Mouse (Mus musculus): ENCODE measurements around the gene Camkmt.

Camkmt gene

GRCm38 (mm10) chr17:85461577-85461976, 371.2 kb downstream of the Camkmt start:
- no peak for DNase-seq (ENCODE audit: low spot score in 2 of 2)

GRCm38 (mm10) chr17:85463497-85464392, 373.4 kb downstream of the Camkmt start:
- DNase-seq (ENCODE audit: low spot score in 2 of 2) = no peak

DNA sequence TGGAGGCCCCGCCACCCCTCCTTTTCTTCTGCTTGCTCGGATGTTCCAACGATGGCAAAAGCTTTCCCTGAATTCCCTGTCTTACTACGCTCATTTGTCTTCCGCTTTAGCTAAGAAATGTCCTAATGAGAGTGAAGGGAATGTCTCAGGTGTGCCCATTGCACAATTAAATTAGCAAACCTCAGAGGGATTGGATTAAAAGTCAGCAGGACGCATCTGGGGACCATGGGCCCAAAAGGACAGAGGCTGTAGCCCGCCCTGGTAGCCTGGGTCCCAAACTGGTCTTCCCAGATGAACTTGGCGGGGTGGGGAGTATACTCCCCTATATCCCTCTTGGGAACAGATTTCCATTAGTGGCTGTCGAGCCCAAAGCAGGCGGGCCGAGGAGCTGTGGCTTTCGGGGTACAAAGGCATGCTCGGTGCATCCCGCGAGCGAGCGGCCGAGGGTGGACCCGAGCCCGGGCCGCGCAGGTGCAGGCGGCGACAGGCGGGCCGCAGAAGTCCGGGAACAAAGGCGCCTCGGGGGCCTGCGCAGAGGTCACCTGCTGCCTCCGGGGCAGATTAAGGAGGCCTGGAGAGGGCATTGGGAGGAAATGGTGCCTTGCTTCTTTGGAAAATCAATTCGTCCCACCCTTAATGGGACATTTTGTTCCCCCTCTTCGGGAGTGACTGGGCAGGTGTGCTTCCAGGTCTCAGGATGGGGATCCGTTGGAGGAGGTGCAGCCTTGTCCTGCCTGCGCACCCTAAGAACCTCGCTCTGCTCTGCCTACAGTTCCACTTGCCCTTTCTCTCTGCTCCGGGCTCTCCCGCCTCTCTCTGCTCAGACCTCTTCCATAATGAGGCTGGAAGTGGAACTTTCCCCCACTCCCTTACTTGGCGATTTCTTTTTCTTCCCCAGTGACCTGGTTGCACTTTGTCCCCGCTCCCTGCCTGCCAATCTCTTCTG, 374.4 kb downstream of the Camkmt start:
- no peak for DNase-seq (ENCODE audit: low spot score in 2 of 2)

DNA sequence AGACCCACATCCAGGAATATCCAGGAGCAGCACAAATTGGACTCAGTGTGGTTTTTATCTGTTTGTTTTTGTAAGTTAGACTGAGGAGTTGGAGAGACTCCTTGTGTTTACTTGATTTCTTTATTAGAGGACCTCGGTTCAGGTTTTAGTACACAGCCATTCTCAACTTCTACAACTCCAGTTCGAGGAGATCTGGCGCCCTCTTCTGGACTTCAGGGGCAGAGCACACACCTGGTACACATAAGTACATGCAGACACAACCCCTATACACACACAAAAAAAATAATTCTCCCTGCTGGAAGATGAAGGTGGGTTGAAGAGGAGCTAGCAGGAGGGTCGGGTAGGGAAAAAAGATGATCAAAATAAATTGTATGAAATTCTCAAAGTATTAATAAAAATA, 379.4 kb downstream of the Camkmt start:
- DNase-seq (ENCODE audit: low spot score in 2 of 2) = no peak

GRCm38 (mm10) chr17:85472687-85473202, 382.4 kb downstream of the Camkmt start:
- no peak for DNase-seq (ENCODE audit: low spot score in 2 of 2)

DNA sequence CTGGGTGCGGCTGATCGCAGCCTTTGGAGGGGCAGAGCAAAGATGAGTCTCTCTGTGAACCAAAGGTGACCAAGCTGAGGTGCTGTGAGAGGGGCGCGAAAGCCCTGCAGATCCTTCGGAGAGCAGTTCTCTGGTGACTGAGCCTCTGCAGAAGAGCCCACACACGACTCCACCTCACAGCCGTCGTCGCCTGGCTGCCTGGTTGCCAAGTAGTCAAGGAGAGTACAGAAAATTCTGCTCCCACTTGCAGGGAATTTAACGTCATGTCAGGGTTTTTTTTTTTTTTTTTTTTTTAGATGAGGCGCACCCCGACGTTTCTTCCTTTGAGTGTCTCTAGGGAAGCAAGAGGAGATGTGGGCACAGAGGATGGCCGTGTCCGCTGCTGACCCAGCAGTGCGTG, 382.9 kb downstream of the Camkmt start:
- no peak for DNase-seq (ENCODE audit: low spot score in 2 of 2)

DNA sequence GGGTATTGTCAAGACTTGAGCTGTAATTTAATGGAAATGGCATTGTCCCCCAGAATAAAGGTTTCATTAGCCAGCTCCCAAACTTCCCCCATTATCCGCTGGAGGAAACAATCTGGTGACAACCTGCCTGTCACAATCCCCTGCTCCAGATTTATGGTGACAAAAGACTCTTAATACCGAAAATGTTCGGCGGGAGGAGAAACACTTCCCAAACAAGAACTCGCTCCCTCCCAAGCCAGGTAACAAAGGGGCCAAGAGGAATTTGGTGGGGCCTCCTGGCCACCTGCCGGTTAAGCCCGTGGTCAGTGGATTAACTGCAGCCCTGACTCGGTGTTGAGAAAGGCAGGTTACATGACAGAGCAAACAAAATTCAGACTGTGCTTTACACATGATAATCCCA, 383.5 kb downstream of the Camkmt start:
- DNase-seq (ENCODE audit: low spot score in 2 of 2) = no peak

- DNase-seq (ENCODE audit: low spot score in 2 of 2) = no peak
Measured at GRCm38 (mm10) chr17:85481241-85481640, 390.9 kb downstream of the Camkmt start.

DNA sequence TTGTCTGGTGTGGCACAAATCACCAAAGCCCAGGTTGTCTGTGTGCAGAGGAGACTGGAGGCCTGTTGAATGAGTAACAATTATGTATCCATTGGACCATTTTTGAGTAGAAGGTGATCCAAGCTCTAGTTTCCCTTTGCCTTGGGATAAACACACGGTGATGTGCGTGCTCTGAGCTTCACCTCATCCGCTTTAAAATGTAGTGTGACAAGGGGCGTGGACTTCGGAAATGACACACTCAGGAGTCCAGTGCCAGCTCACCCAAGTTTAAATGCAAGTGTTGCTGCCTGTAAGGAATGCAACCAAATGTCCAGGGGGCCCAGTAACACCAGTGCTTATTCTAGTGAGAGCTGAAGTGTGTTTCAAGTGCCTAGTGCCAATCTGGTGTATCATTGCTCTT, 392.7 kb downstream of the Camkmt start:
- no peak for DNase-seq (ENCODE audit: low spot score in 2 of 2)

- DNase-seq (ENCODE audit: low spot score in 2 of 2) = no peak
Measured at GRCm38 (mm10) chr17:85484015-85484414, 393.7 kb downstream of the Camkmt start.

DNA sequence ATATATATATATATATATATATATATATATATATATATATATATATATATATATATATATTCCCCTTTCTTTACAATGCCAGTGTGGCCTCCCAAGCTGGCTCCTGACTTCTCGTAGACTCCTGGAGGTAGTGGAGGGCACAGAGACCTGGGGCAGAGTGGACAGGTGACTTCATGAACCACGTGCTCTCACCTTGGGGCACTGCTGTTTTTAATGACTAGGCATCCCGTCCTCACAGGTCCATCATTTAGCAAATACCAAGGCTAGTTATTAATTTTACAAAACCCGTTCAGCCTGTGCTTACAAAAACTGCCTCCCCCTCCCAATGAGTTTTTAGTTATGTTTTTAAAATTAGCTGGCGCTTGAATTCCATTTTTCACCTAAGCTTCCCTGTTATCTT, 394.2 kb downstream of the Camkmt start:
- DNase-seq (ENCODE audit: low spot score in 2 of 2) = no peak

- DNase-seq (ENCODE audit: low spot score in 2 of 2) = no peak
Measured at GRCm38 (mm10) chr17:85485065-85485945, 395.0 kb downstream of the Camkmt start.

DNA sequence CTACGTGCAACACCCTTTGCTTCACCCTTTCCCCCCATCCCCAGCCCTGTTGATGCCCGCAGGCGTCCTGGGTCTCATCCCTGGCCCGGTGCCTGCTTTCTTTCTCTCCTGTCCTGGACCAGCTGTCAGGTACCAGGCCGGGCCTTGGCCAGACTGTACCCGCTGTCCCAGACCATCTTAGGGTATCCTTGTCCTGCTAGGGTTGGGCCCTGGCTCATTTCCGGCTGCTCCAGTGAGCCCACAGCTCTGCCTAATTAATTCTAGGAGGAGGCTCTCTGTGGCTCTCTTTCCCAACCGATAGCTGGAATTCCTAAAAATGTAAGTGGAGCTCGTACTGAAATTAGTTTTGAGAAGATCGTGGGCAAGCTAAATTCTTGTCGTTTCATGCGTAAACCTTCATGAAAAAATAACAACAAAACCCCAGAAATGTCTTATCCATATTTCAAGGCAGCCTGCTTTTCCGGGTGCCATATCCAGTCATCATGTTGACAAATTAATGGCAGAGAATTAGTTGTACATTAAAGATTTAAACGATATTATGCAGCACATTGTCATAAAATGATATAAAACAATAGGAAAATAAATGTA, 395.7 kb downstream of the Camkmt start:
- no peak for DNase-seq (ENCODE audit: low spot score in 2 of 2)

DNA sequence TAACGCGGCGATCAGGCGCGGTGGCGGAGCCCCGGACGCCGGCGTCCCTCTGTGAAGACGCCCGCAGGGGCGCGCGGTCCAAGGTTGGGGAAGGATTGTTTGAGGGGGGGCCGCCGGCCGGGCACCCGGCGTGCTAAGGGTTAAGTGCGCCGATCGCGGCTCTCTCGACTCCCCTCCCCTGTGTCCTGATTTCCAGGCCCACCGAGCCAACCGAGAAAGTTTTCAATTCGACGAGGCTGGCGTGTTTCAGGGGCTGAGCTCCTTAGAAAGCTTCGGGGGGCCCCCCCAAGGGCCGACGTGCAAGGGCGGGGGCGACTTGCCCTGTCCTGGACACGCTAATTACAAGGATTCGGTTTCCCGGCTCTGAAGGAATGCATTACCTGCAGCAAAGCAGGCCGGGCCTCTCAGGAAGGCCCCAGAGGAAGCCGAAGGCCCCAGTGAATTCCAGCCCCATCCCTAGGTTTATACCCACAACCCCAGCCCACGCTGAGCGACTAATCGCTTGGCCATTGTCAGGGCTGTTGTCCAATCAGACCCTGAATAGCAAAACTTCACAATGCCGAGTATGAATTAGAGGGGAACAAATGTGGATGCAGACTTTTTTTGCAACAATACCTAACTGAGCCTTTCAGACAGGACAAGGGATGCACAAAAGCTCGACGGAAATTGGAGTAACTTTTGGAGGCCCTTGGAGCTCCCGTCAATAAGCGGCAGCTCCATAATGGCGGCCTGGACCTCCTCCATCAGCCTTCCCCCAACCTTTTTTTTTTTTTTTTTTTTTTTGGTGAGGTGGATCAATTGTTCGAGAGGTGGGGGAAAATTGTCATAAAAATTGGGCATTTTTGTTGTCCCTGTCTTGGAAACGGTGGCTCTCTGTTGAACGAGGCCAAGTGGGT, 396.5 kb downstream of the Camkmt start:
- DNase-seq (ENCODE audit: low spot score in 2 of 2) = no peak

DNA sequence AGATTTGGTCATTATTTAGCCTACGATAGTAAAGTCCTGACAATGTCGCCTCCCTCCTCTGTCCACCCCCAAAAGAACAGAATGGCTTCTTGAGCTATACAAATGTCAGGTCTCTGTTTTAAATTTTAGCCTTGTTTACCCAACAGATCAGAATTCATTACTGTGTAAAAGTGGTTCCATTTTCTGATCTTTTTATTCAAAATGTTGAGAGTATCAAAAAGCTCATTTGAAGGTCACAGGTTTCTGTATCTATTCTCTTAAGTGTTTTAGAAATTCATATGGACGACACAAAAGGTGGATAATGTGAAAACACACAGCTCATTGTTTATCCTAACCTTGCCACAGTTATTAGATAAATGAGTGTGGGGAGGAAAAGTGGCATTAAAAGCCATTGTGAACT, 397.2 kb downstream of the Camkmt start:
- no peak for DNase-seq (ENCODE audit: low spot score in 2 of 2)

DNA sequence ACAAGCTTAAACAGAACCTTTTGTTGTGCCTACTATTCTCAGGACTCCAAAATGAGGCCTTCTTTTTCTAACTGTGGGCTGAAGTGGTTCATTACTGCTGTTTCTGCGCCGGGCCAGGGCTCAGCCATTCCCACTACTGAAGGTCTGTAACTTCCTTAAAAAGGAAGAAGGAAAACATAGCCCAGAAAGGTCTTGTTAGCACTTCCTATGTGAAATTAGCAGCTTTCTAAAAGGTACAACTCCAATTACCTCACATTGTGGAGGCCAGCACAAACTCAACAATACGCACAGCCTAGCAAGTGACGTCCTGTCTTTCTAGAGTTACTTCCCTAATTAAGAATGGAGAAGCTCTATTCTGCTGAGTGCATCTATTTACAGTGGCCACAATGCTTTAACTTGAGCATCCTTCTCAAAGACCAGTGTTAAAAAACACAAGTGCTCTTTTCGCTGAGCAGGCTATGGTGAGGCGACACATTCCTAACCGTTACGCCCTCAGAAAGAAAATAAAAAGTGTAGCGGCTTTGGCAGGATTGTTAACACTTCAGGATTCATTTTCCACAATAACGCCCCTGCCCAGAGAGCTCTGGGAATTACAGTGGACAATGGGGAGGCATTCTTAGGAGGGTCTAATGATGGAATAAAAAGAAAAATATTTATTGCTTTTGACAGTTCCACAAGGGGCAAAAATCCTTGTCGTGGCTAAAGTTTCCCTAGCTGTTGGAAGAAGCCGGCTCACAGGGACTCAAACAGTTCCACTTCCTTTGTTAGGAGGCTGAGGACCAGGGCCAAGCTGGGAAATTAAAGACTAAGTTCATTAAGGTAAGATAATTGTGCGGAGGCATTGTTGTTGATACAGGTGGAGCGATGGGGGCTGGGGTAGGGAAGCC, 398.5 kb downstream of the Camkmt start:
- DNase-seq (ENCODE audit: low spot score in 2 of 2) = no peak

- DNase-seq (ENCODE audit: low spot score in 2 of 2) = no peak
Measured at GRCm38 (mm10) chr17:85489488-85489980, 399.2 kb downstream of the Camkmt start.

DNA sequence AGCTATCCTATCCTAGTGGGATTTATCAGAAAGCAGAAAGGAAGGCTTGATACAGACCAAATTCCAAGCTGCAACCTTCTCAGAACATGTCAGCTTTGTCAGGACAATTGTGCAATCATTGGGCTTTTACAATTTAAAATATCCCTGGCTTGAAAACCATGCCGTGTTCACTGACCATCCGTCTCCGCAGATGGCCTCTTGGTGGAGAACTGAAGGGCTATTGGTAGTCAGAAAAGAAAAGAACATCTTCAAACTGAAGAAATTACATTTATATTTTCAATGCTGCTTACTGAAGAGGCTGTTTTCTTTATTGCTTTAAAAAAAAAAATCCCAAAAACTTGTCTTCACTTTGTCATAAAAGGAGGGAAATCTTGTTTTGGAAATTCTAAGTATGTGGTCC, 401.1 kb downstream of the Camkmt start:
- DNase-seq (ENCODE audit: low spot score in 2 of 2) = no peak

GRCm38 (mm10) chr17:85493521-85493920, 403.2 kb downstream of the Camkmt start:
- DNase-seq (ENCODE audit: low spot score in 2 of 2) = no peak

Measured in spleen, postnatal 14 days (tissue).